Mouse (Mus musculus) intestine, embryonic 15.5 days (tissue): ENCODE measurements around the gene Btbd9. TPM values are rescaled to one million over a fixed set of nuclear protein-coding genes. Genes with fewer than 3 reads are reported as not detected.

Experiments used
- ATAC-seq: fragments of 200-750 bp; cut with Nextera tagmentation; 2 replicates; pipeline ENCODE4 v1.8.0; 2017; ENCODE audit warnings: moderate TSS enrichment, moderate library complexity
- H3K27ac ChIP-seq: fragments of 300-500 bp; sonication (generic); 2 replicates; pipeline ENCODE4 v1.5.1; 2015; ENCODE audit warnings: mild to moderate bottlenecking, inconsistent platforms
- H3K27me3 ChIP-seq: fragments of 300-500 bp; sonication (generic); replicated peaks from 2 replicates; pipeline ENCODE4 v1.6.1; 2015; ENCODE audit warnings: inconsistent platforms
- H3K36me3 ChIP-seq: fragments of 300-500 bp; sonication (generic); 2 replicates; pipeline ENCODE4 v1.6.1; 2015; ENCODE audit warnings: inconsistent platforms
- H3K4me1 ChIP-seq: fragments of 300-500 bp; sonication (generic); replicated peaks from 2 replicates; pipeline ENCODE4 v1.6.1; 2015; ENCODE audit warnings: inconsistent platforms
- H3K4me2 ChIP-seq: fragments of 300-500 bp; sonication (generic); replicated peaks from 2 replicates; pipeline ENCODE4 v1.6.1; 2015; ENCODE audit warnings: mild to moderate bottlenecking, inconsistent platforms
- H3K4me3 ChIP-seq: fragments of 300-500 bp; sonication (generic); replicated peaks from 2 replicates; pipeline ENCODE4 v1.5.1; 2015; ENCODE audit warnings: inconsistent platforms
- H3K9ac ChIP-seq: fragments of 300-500 bp; sonication (generic); 2 replicates; pipeline ENCODE4 v1.6.1; 2015; ENCODE audit warnings: inconsistent platforms
- H3K9me3 ChIP-seq: fragments of 300-500 bp; sonication (generic); 2 replicates; pipeline ENCODE4 v1.6.1; 2016; ENCODE audit warnings: inconsistent platforms
- WGBS: fragments of 180-500 bp; shearing (Covaris S2); methylation state at CpG from one replicate; pipeline ENCODE4 v1.1.7; 2015; 5-methylcytosine and 5-hydroxymethylcytosine counted together
- polyA plus RNA-seq: library from polyadenylated mRNA; unstranded; fragments of >200 nt; fragmentation: Nextera tagmentation; extraction: Ambion mirVana; gene quantifications from 2 replicates; pipeline ENCODE4 v1.2.1, GENCODE M21; 2015

Btbd9 gene
- polyA plus RNA-seq, 1 experiment from 2014 or later: 52.8 TPM

DNA sequence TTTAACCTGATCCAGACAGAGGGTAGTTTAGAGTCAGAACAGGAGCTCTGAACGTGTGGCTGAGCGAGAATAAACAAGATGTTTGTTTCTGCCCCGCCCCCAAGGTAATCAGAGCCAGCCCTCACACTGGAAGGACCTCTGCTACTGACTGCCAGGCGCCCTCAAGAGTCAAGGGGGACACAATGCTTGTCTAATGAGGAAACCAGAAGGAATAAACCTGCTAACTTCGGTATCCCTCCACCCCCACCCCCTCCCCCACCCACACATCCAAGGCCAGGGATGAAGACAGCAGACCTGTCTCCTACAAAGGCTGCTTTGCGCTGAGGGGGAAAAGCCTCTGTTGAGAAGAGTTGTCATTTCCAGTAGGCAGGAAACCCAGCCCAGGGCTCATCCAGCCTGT lies 18.6 kb upstream of the Btbd9 start:
- no peak for ATAC-seq
- Histone ChIP-seq H3K27ac (no peak overlapping the region), H3K4me1 (no peaks in the 10 kb centered on the region), H3K9ac (no peak overlapping the region), H3K9me3 (no peaks in the 10 kb centered on the region), H3K4me2 (no peak overlapping the region), H3K27me3 (no peaks in the 10 kb centered on the region), H3K36me3 (peaks cover 28% of the 10 kb centered on the region), H3K4me3 (no peak overlapping the region)
- 54% methylated on average over 6 of the region's 6 CpGs for WGBS

- Histone ChIP-seq H3K4me2 (no peak overlapping the region), H3K27ac (no peak overlapping the region), H3K27me3 (no peaks in the 10 kb centered on the region), H3K4me1 (no peaks in the 10 kb centered on the region), H3K9ac (no peak overlapping the region), H3K36me3 (peaks cover 28% of the 10 kb centered on the region), H3K4me3 (no peak overlapping the region), H3K9me3 (no peaks in the 10 kb centered on the region)
- no peak for ATAC-seq
- WGBS: 69% methylated on average over 5 of the region's 5 CpGs
Measured at GRCm38 (mm10) chr17:30594407-30594806, 18.1 kb upstream of the Btbd9 start.

- no peak overlapping the region for H3K27ac ChIP-seq
- no peaks in the 10 kb centered on the region for H3K9me3 ChIP-seq
- H3K4me1 ChIP-seq: no peaks in the 10 kb centered on the region
- WGBS: 54% methylated on average over 17 of the region's 17 CpGs
- H3K36me3 ChIP-seq: peaks cover 6% of the 10 kb centered on the region; the same call in 1 of the 2 replicates
- H3K9ac ChIP-seq: no peak overlapping the region
- H3K4me2 ChIP-seq: no peak overlapping the region
- ATAC-seq: peak; percentile 31; the same call in 1 of the 2 replicates
- H3K4me3 ChIP-seq: no peak overlapping the region
- H3K27me3 ChIP-seq: no peaks in the 10 kb centered on the region
Measured at GRCm38 (mm10) chr17:30590417-30591198, 14.3 kb upstream of the Btbd9 start.

- Histone ChIP-seq H3K36me3 (no peaks in the 10 kb centered on the region), H3K9ac (no peak overlapping the region), H3K9me3 (no peaks in the 10 kb centered on the region), H3K4me3 (no peak overlapping the region), H3K27me3 (no peaks in the 10 kb centered on the region), H3K4me1 (no peaks in the 10 kb centered on the region), H3K4me2 (no peak overlapping the region), H3K27ac (no peak overlapping the region)
- 78% methylated on average over 2 of the region's 2 CpGs for WGBS
- ATAC-seq: no peak
Measured at GRCm38 (mm10) chr17:30583258-30584001, 7.1 kb upstream of the Btbd9 start.

- ATAC-seq: no peak
- no peaks in the 10 kb centered on the region for H3K36me3 ChIP-seq
- no peak overlapping the region for H3K27ac ChIP-seq
- no peak overlapping the region for H3K4me2 ChIP-seq
- H3K9me3 ChIP-seq: no peaks in the 10 kb centered on the region
- H3K9ac ChIP-seq: no peak overlapping the region
- 86% methylated on average over 3 of the region's 3 CpGs for WGBS
- H3K4me1 ChIP-seq: no peaks in the 10 kb centered on the region
- no peaks in the 10 kb centered on the region for H3K27me3 ChIP-seq
- H3K4me3 ChIP-seq: no peak overlapping the region
Measured at GRCm38 (mm10) chr17:30582313-30582712, 6.0 kb upstream of the Btbd9 start.

GRCm38 (mm10) chr17:30581201-30581600 lies 4.9 kb upstream of the Btbd9 start:
- no peak overlapping the region for H3K4me3 ChIP-seq
- no peaks in the 10 kb centered on the region for H3K9me3 ChIP-seq
- H3K27ac ChIP-seq: no peak overlapping the region
- no peak overlapping the region for H3K4me2 ChIP-seq
- 87% methylated on average over 6 of the region's 6 CpGs for WGBS
- no peak overlapping the region for H3K9ac ChIP-seq
- H3K36me3 ChIP-seq: no peaks in the 10 kb centered on the region
- ATAC-seq: no peak
- H3K27me3 ChIP-seq: no peaks in the 10 kb centered on the region
- H3K4me1 ChIP-seq: peaks cover 4% of the 10 kb centered on the region

DNA sequence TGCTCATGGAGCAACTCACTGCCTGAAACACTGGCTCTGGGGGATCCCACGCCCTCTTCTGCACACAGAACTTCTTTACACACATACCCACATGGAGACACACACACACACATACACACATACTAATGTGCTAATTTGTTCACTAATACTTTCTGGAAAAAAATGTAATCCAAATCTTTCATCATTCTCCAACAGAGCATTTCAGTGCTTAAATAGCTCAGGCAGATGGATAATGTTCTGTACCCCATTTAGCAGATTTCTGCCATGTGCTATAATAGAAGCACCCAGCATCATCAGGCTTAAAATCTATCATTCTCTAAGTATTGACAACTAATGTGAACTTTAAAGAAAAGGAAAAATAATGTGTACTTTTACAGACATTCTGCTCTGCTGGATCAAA lies 4.5 kb upstream of the Btbd9 start:
- no peak overlapping the region for H3K4me3 ChIP-seq
- no peaks in the 10 kb centered on the region for H3K36me3 ChIP-seq
- H3K9ac ChIP-seq: no peak overlapping the region
- H3K27me3 ChIP-seq: no peaks in the 10 kb centered on the region
- 64% methylated on average over 1 of the region's 1 CpGs for WGBS
- H3K4me2 ChIP-seq: no peak overlapping the region
- H3K4me1 ChIP-seq: peaks cover 4% of the 10 kb centered on the region
- no peak overlapping the region for H3K27ac ChIP-seq
- ATAC-seq: no peak
- H3K9me3 ChIP-seq: no peaks in the 10 kb centered on the region

DNA sequence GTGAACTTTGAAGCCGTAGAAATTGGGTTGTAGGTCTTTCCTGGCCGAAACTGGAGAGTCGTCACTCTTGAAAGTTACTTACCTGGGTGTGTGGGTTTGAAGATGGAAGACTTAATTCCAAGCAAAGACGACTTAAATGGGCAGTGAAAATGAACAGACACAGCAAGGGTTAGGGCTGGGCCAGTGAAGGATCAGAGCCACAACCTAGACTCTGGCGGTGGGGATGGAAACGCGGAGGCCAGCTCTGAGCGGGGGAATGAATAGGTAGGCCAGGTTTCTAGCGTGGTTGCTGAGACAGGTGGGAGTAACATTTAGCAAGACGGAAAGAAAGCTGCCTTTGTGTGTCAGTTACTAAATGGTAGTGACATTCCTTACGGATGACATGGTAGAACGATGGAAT lies 658 bp upstream of the Btbd9 start:
- H3K27me3 ChIP-seq: no peaks in the 10 kb centered on the region
- no peaks in the 10 kb centered on the region for H3K9me3 ChIP-seq
- H3K4me2 ChIP-seq: peak overlapping the region; percentile 78
- H3K36me3 ChIP-seq: no peaks in the 10 kb centered on the region
- peaks cover 8% of the 10 kb centered on the region for H3K4me1 ChIP-seq
- 51% methylated on average over 12 of the region's 12 CpGs for WGBS
- peak overlapping the region; percentile 83 for H3K4me3 ChIP-seq
- H3K27ac ChIP-seq: no peak overlapping the region
- no peak for ATAC-seq
- peak overlapping the region; percentile 73 for H3K9ac ChIP-seq

GRCm38 (mm10) chr17:30575121-30575904 lies 975 bp downstream of the Btbd9 start:
- peaks cover 12% of the 10 kb centered on the region for H3K4me1 ChIP-seq
- peak overlapping the region; percentile 88 for H3K27ac ChIP-seq
- H3K4me3 ChIP-seq: peak overlapping the region; percentile 83
- H3K27me3 ChIP-seq: no peaks in the 10 kb centered on the region
- ATAC-seq: peak; percentile 19
- no peaks in the 10 kb centered on the region for H3K36me3 ChIP-seq
- peak overlapping the region; percentile 78 for H3K4me2 ChIP-seq
- H3K9me3 ChIP-seq: no peaks in the 10 kb centered on the region
- H3K9ac ChIP-seq: peak overlapping the region; percentile 73
- WGBS: 4% methylated on average over 35 of the region's 35 CpGs

- 66% methylated on average over 8 of the region's 8 CpGs for WGBS
- H3K4me2 ChIP-seq: peak overlapping the region; percentile 78
- H3K9me3 ChIP-seq: no peaks in the 10 kb centered on the region
- peaks cover 15% of the 10 kb centered on the region for H3K4me1 ChIP-seq
- H3K4me3 ChIP-seq: no peak overlapping the region
- H3K9ac ChIP-seq: no peak overlapping the region
- no peaks in the 10 kb centered on the region for H3K27me3 ChIP-seq
- H3K36me3 ChIP-seq: no peaks in the 10 kb centered on the region
- no peak overlapping the region for H3K27ac ChIP-seq
- ATAC-seq: no peak
Measured at GRCm38 (mm10) chr17:30574783-30575075, 1.6 kb downstream of the Btbd9 start.

DNA sequence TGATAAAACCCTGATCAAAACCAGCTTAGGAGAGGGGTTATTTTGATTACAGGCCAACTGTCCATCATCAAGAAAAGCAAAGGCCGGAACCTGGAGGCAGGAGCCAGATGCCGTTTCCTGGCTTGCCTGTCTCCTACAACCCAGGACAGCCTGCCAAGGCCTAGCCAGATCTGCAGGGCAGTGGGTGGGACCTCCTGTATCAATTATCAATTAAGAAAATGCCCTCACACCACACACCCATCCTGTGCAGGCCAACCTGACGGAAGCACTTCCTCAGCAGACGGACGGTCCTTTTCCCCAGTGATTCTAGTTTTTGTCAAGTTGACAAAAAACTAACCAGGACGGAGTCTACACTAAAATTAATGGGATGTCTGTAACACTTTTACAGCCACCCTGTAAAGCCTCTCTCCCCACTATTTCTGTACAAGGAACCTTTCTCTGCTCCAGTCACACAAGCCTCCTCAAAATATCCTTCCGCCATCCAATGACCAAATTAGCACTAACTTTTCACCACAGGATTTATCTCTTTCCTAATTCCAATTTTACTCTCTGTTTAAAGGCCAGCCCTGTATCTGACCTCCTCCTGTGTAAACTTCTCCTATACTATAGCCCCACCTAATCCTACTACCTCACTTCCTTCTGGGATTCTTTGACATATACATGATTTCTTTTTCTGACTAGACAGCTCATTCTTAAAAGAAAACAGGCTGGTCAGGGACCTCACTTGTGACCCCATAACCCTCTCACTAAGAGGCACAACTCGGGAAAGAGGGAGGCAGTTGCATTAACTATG lies 2.1 kb downstream of the Btbd9 start:
- Histone ChIP-seq H3K9me3 (no peaks in the 10 kb centered on the region), H3K27ac (no peak overlapping the region), H3K4me1 (peaks cover 15% of the 10 kb centered on the region), H3K27me3 (no peaks in the 10 kb centered on the region), H3K4me2 (peak overlapping the region; percentile 78; the same call in 1 of the 2 replicates), H3K36me3 (no peaks in the 10 kb centered on the region), H3K4me3 (no peak overlapping the region), H3K9ac (no peak overlapping the region)
- 66% methylated on average over 8 of the region's 8 CpGs for WGBS
- no peak for ATAC-seq

DNA sequence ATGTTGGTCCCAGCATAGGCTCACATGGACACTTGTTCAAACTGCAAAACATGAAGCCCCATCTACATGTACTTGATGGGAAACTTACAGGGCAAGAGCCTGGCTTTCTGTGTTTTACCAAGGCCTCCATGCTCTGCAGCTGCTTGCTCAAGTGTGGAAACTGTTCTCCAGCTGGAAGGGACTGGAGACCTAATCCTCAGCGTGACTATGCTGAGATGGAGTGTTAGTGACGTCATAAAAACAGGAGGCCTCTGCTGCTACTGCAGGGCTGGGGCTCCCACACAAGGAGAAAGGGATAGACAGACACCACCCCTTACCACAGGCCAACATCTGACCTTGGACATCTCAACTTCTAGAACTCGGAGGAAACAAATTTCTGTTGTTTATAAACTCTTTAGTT lies 5.3 kb downstream of the Btbd9 start:
- ATAC-seq: no peak
- no peak overlapping the region for H3K4me2 ChIP-seq
- H3K27me3 ChIP-seq: no peaks in the 10 kb centered on the region
- no peak overlapping the region for H3K27ac ChIP-seq
- no peaks in the 10 kb centered on the region for H3K36me3 ChIP-seq
- 32% methylated on average over 3 of the region's 3 CpGs for WGBS
- no peak overlapping the region for H3K4me3 ChIP-seq
- H3K9me3 ChIP-seq: no peaks in the 10 kb centered on the region
- no peak overlapping the region for H3K9ac ChIP-seq
- H3K4me1 ChIP-seq: peaks cover 11% of the 10 kb centered on the region
